Mouse (Mus musculus) fat pad, adult 2 months (tissue): ENCODE measurements around the gene 1190005I06Rik.
"Not testable (repeated sequence)": the region's sequence is repeated elsewhere in the genome, so short reads cannot be mapped to it uniquely, and the experiment has no call there.

Experiments used
- DNase-seq: peaks from one replicate; pipeline ENCODE4 v3.0.0-alpha.2; 2011; ENCODE audit warnings: low read depth, low spot score; ENCODE audit errors: extremely low read depth

1190005I06Rik gene

DNA sequence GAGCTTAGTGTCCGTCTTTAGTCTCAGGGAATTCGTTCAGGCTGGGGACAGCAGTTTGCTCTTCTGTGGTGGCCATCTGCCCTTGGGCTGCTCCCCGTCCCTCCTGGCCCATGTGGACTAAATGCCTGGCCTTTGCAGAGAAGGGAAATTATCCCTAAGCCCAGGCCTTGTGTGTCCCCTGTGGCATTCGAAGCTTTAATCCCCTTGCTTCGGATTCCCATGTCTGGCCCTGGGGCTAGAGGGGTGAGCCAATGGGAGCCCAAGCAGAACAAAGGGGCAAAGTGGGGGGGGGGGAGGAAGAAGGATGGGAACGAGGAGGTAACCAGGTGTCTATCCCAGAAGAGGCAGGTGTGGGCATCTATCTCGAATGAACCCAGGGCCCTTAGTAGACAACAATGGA is at the start of gene 1190005I06Rik:
1190005I06Rik (minus strand) TSS at position 101 of the 400 bp plus-strand sequence.
- no peak for DNase-seq

DNA sequence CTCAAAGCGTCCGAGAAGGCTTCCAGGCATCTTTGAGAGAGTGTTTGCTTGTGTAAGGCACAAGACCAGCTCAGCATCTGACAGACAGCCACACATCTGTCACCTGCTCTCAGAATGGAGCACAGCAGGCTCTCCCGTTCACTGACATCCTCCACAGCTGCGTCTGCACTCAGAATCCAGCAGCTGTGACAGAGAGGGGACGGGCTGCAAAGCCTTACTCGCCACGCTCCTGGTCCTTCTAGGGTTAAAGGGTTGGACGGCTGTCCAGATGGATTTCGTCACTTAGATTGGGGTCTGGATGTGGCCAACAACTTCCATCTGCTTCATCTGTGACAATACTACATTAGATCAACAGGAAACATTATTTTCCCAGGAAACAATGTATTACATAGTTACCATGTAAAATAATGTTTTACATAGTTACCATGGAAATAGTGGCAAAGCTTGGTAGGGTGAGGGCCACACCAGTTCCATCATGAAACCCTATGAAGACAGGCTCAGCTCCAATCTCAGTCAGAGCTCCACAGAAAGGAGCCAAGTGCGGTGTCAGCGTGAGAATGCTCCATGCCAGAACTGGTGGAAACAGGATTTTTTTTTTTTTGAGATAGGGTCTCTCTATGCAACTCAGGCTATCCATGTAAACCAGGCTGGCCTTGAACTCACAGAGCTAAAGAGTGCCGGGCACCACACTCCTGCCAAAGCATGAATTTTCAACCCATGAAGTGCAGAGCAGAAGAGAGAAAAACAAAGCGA is 49.1 kb upstream of the 1190005I06Rik start:
- DNase-seq, result no peak

GRCm38 (mm10) chr8:120693861-120694493 is 46.5 kb upstream of the 1190005I06Rik start:
- DNase-seq, result no peak

DNA sequence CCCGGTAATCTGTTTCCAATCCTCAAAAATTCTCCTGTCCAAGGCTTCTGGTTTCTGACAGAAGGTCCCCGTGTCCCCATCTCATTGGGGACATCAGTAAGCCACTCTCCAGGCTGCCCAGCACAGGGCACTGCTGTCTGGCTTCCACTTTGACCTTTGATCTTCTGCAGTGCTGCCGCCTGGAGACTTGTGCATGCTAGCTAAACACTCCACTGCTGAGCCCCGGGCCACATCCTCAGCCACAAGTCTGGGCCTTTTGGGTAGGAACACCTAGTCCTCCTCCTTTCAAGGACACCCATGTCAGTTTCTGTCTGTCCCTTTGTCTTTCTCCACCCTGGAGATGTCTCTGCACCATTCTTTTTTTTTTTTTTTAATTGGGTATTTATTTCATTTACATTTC is 45.5 kb upstream of the 1190005I06Rik start:
- no peak for DNase-seq

DNA sequence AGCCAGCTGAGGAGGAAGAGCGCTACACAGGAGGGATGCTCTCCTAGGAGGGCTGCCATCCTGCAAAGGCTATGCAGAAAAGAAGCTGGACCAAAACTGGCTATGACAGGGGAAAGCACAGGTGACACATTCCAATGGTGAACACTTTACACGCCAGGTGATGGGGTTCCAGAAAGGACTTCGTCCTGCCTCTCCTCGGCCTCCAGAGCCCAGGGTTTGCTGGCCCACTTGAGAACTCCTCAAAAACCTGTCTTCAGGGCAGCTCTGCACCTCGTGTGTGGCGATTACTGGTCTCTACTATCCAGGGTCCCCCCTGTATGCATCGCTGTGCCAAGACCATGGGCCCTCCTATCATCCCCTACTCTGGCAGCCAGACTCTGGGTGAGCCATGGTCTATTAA is 41.1 kb upstream of the 1190005I06Rik start:
- no peak for DNase-seq

- DNase-seq, result no peak
Observed at GRCm38 (mm10) chr8:120687786-120688185, 40.4 kb upstream of the 1190005I06Rik start.

- DNase-seq, result no peak
Observed at GRCm38 (mm10) chr8:120686576-120686975, 39.1 kb upstream of the 1190005I06Rik start.

GRCm38 (mm10) chr8:120686051-120686450 is 38.6 kb upstream of the 1190005I06Rik start:
- no peak for DNase-seq

DNA sequence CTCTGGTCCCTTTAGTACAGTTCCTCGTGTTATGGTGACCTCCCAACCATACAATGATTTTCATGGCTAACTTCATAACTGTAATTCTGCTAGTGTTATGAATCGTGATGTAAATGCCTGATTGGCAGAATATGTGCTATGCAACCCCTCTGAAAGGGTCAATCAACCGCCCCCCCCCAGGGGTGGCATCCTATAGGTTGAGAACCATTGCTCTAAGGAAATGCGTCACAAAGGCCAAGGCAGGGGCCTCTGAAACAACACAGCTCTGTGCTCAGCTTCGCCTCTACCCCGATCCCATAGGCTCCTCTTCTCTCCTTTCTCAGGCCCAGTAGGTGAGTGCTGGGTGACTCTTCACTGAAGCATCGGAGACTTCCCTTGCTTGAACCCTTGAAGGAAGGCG is 38.2 kb upstream of the 1190005I06Rik start:
- DNase-seq, result no peak

- DNase-seq, result no peak
Observed at GRCm38 (mm10) chr8:120685097-120685496, 37.7 kb upstream of the 1190005I06Rik start.

- no peak for DNase-seq
Observed at GRCm38 (mm10) chr8:120684082-120684481, 36.6 kb upstream of the 1190005I06Rik start.

- DNase-seq, result no peak
Observed at GRCm38 (mm10) chr8:120683602-120684001, 36.2 kb upstream of the 1190005I06Rik start.

GRCm38 (mm10) chr8:120681113-120681512 is 33.7 kb upstream of the 1190005I06Rik start:
- DNase-seq, result no peak

DNA sequence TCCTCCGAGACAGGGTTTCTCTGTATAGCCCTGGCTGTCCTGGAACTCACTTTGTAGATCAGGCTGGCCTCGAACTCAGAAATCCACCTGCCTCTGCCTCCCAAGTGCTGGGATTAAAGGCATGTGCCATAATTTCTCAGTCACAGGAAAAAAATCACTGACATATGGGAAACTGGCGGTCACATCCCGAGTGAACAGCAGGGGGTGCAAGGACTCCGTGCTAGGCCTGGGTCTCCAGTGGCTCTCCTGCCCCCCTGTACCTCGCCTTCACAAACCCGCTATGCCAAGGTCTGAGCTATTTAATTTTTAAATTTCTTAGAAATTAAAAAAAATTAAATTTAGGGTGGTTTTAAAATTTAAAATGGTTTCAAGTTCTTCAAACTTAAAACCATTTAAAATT is 33.0 kb upstream of the 1190005I06Rik start:
- not testable (repeated sequence) for DNase-seq

DNA sequence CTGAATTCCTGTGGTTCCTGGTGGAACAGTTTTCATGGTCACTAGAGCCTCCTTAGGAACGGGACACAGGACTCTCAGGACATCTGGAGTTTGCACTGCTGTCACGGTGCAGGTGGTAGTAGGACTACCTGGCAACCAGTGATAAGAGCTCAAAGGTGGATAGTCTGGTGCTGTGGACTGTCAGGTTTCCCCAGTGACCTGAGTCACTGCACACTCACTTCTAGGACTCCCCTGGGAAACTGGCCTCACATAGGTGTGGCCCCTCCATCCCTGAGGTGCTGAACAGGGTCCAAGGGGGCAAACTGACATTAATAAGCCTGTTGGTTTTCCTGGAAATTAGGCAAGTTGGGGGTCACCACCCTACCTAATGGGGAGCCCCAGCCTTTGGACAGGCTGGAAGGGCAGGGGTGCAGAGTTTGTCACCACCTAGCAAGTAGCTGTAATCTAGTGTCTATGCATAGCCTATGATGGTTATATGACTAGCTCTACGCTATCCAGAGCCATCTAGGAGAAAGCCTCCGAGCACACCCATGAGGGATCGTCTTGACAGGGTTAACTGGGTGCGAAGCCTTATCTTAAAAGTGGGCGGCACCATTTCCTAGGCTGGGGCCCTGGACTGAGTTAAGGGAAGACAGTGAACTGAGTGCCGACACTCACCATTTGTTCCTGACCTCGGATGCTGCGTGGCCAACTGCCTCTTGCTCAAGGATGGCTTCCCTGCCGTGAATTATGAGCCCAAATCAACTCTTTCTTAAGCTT is 32.4 kb upstream of the 1190005I06Rik start:
- DNase-seq, result no peak

- DNase-seq, result no peak
Observed at GRCm38 (mm10) chr8:120678447-120678846, 31.0 kb upstream of the 1190005I06Rik start.

DNA sequence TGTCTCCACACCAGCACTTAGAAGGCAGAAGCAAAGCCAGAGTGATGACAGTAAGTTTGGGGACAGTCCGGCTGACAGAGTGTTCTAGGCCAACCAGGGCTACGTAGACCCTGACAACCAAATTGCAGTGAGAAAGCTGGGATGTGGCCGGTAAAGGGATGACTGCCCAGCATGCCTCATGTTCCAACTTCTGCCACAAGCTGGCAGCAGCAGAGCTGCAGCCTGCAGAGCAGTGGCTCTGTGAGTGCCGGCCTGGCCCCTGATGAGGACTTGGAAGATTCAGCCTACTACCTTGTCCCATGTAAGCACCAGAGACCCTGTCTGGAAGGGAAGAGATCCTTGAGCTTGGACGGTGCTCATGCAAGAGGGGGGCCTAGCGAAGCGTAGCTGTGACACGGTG is 28.3 kb upstream of the 1190005I06Rik start:
- no peak for DNase-seq

GRCm38 (mm10) chr8:120673298-120673697 is 25.9 kb upstream of the 1190005I06Rik start:
- no peak for DNase-seq

GRCm38 (mm10) chr8:120672626-120673229 is 25.3 kb upstream of the 1190005I06Rik start:
- no peak for DNase-seq

GRCm38 (mm10) chr8:120671775-120672174 is 24.3 kb upstream of the 1190005I06Rik start:
- DNase-seq, result no peak

- no peak for DNase-seq
Observed at GRCm38 (mm10) chr8:120668374-120668905, 21.0 kb upstream of the 1190005I06Rik start, which contains the start of gene Emc8. Gene Emc8, minus strand, starts transcription at chr8:120668573.
